Mouse (Mus musculus) ES-Bruce4 (cell line): ENCODE results near the gene Depdc7.

Experiments
- CTCF ChIP-seq: IDR thresholded peaks from one replicate; pipeline ENCODE4 v1.8.1; 2011; ENCODE audit warnings: low read depth, low read length
- EP300 ChIP-seq: IDR thresholded peaks from 2 replicates; pipeline ENCODE4 v1.6.1; 2011; ENCODE audit warnings: low read depth, low read length; ENCODE audit not compliant: insufficient read depth
- POLR2A ChIP-seq: IDR thresholded peaks from one replicate; pipeline ENCODE4 v1.8.1; 2011; ENCODE audit warnings: low read length; ENCODE audit not compliant: insufficient read depth

DNA sequence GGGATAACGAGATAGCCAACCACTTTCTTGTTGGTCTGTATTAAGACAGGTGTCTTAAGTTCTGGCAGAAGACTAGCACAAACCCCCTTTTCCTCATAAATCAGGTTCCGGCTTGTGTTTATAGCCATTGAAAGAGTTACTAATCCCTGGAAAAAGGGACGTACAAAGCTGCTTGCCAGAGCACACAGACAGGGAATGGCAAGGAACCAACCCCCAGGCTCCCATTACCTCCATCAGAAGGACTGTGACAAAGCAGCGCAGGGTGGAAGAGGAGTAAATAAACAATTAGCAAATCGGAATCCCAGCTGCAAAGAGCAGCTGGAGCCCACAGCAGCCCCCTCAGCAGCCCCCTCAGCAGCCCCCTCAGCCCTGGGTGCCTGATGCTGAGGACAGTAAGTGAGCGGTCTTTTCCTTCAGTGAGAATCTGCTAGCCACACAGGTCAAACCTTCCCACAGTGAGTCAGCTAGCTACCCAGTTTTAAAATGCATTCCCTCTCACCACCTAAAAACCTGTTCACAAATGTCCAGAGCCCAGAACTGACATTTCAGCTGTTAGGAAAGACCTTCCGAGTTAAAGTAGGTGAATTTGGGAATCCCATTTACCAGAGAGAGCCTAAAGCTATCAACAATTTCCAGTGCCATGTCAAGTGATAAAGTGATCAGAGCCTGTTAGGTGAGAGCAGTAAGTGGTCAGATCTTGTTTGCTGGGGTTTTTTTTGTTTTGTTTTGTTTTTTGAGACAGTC lies 1.5 kb downstream of the Depdc7 start:
- no peak for TF ChIP-seq POLR2A
- no peak for TF ChIP-seq CTCF
- no peak for TF ChIP-seq EP300
